Mouse (Mus musculus) limb, embryonic 15.5 days (tissue): ENCODE data around the gene Gcgr. TPM values are rescaled to one million over a fixed set of nuclear protein-coding genes. Genes with fewer than 3 reads are reported as not detected.
A peak's percentile ranks its signal among the peaks of the same experiment; 100 is the strongest.

ENCODE experiments used
- ATAC-seq: fragments of 200-750 bp; cut with Nextera tagmentation; 2 replicates; pipeline ENCODE4 v1.8.0; 2017; ENCODE audit warnings: low read depth, moderate TSS enrichment; ENCODE audit not compliant: insufficient number of reproducible peaks, low FRiP score, low TSS enrichment
- H3K27ac ChIP-seq: fragments of 300-500 bp; sonication (generic); 2 replicates; pipeline ENCODE4 v1.5.1; 2015; ENCODE audit warnings: moderate library complexity, mild to moderate bottlenecking, inconsistent platforms
- H3K27me3 ChIP-seq: fragments of 300-500 bp; sonication (generic); 2 replicates; pipeline ENCODE4 v1.6.1; 2015; ENCODE audit warnings: inconsistent platforms
- H3K36me3 ChIP-seq: fragments of 300-500 bp; sonication (generic); 2 replicates; pipeline ENCODE4 v1.6.1; 2015; ENCODE audit warnings: inconsistent platforms
- H3K4me1 ChIP-seq: fragments of 300-500 bp; sonication (generic); 2 replicates; pipeline ENCODE4 v1.6.1; 2015; ENCODE audit warnings: inconsistent platforms
- H3K4me2 ChIP-seq: fragments of 300-500 bp; sonication (generic); 2 replicates; pipeline ENCODE4 v1.6.1; 2015; ENCODE audit warnings: mild to moderate bottlenecking, inconsistent platforms
- H3K4me3 ChIP-seq: fragments of 300-500 bp; sonication (generic); 2 replicates; pipeline ENCODE4 v1.5.1; 2015; ENCODE audit warnings: mild to moderate bottlenecking, inconsistent platforms
- H3K9ac ChIP-seq: fragments of 300-500 bp; sonication (generic); 2 replicates; pipeline ENCODE4 v1.6.1; 2015; ENCODE audit warnings: inconsistent platforms
- H3K9me3 ChIP-seq: fragments of 300-500 bp; sonication (generic); 2 replicates; pipeline ENCODE4 v1.6.1; 2016; ENCODE audit warnings: inconsistent platforms
- WGBS: fragments of 180-500 bp; shearing (Covaris S2); methylation state at CpG from one replicate; pipeline ENCODE4 v1.1.7; 2015; 5-methylcytosine and 5-hydroxymethylcytosine counted together
- polyA plus RNA-seq: library from polyadenylated mRNA; unstranded; fragments of >200 nt; fragmentation: Nextera tagmentation; extraction: Ambion mirVana; gene quantifications from 2 replicates; pipeline ENCODE4 v1.2.1, GENCODE M21; 2015

Gcgr gene
- polyA plus RNA-seq, 1 experiment from 2014 or later, result 4.4 TPM

DNA sequence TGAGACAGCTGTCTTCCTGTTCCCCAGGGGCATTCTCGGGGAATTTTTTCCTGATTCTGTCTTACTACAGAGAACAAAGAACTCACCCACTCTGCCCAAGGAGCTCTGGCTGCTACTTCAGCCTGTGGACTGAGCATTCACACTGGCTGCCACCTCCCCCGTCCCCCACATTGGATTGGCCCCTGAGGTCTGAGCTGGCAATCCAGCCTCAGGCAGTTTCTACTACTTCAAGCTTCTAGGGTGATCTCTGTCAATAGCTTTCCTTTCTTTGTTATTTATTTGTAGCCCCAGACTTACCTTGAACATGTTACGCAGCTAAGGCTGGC, 37.7 kb upstream of the Gcgr start:
- 18% methylated on average over 3 of the region's 3 CpGs for WGBS
- H3K9ac ChIP-seq, result peak overlapping the region; percentile 12
- H3K4me1 ChIP-seq, result peaks cover 37% of the 10 kb centered on the region
- H3K36me3 ChIP-seq, result peaks cover 49% of the 10 kb centered on the region
- H3K9me3 ChIP-seq, result no peaks in the 10 kb centered on the region
- no peak for ATAC-seq
- no peaks in the 10 kb centered on the region for H3K27me3 ChIP-seq
- H3K27ac ChIP-seq, result 0 out of 2 replicates have a peak overlapping the region, but pooled peaks have one; percentile 85
- peak overlapping the region; percentile 98 for H3K4me2 ChIP-seq
- peak overlapping the region; percentile 83 for H3K4me3 ChIP-seq

GRCm38 (mm10) chr11:120493351-120493750, 37.1 kb upstream of the Gcgr start:
- ATAC-seq, result no peak
- Histone ChIP-seq H3K4me1 (peaks cover 37% of the 10 kb centered on the region), H3K27me3 (no peaks in the 10 kb centered on the region), H3K36me3 (peaks cover 49% of the 10 kb centered on the region), H3K4me3 (peak overlapping the region; percentile 83), H3K4me2 (peak overlapping the region; percentile 98), H3K9ac (no peak overlapping the region), H3K27ac (0 out of 2 replicates have a peak overlapping the region, but pooled peaks have one; percentile 85), H3K9me3 (no peaks in the 10 kb centered on the region)
- 44% methylated on average over 3 of the region's 3 CpGs for WGBS

- H3K4me3 ChIP-seq, result no peak overlapping the region
- no peak overlapping the region for H3K9ac ChIP-seq
- 87% methylated on average over 3 of the region's 3 CpGs for WGBS
- no peak for ATAC-seq
- peaks cover 37% of the 10 kb centered on the region for H3K4me1 ChIP-seq
- H3K36me3 ChIP-seq, result peaks cover 49% of the 10 kb centered on the region
- no peaks in the 10 kb centered on the region for H3K9me3 ChIP-seq
- no peak overlapping the region for H3K4me2 ChIP-seq
- no peak overlapping the region for H3K27ac ChIP-seq
- no peaks in the 10 kb centered on the region for H3K27me3 ChIP-seq
Measured at GRCm38 (mm10) chr11:120493911-120494310, 36.6 kb upstream of the Gcgr start.

DNA sequence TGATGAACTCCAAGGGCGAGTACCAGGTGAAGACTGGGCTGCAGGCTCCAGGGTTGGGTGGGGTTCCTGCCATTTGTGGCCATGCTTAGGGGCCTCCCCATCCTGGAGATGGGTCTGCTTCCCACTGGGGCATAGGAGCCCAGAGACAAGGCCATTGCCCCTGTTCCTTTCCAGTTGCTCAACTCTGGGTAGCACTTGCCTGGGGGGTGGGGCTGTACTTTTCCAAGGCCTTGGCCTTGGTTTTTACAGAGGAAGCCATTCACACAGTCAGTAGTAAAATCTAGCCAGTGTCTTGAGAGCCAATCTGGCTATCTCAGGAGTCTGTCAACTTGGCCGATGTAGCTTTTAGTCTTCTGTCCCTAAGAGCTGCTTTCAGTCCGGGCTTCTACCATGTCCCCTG, 33.1 kb upstream of the Gcgr start:
- WGBS, result 89% methylated on average over 3 of the region's 3 CpGs
- H3K27ac ChIP-seq, result no peak overlapping the region
- H3K4me2 ChIP-seq, result no peak overlapping the region
- no peak for ATAC-seq
- no peaks in the 10 kb centered on the region for H3K27me3 ChIP-seq
- no peaks in the 10 kb centered on the region for H3K9me3 ChIP-seq
- H3K36me3 ChIP-seq, result peaks cover 52% of the 10 kb centered on the region
- H3K4me1 ChIP-seq, result peaks cover 21% of the 10 kb centered on the region
- H3K9ac ChIP-seq, result no peak overlapping the region
- no peak overlapping the region for H3K4me3 ChIP-seq

DNA sequence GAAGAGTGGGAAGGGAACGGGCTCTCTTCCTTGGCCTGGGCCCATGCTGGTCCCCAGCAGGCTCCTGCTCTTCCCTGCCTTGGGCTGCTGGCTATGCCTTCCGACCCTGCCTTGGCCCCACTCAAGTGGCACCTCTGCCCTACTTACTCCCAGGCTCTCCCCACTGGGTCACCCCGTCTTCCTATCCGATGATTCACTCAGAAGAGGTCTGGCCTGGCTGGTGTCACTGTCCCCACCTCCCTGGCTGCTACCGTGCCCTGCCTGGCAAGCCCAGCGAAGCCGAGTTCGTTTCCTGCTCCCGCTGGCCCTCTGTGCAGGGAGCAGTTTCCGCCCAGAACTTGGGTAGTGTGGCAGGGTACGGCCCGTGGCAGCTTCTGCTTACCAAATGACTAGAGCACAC, 32.3 kb upstream of the Gcgr start:
- no peak overlapping the region for H3K9ac ChIP-seq
- H3K4me2 ChIP-seq, result no peak overlapping the region
- H3K36me3 ChIP-seq, result peaks cover 52% of the 10 kb centered on the region
- peaks cover 13% of the 10 kb centered on the region for H3K4me1 ChIP-seq
- no peak for ATAC-seq
- H3K27ac ChIP-seq, result no peak overlapping the region
- H3K4me3 ChIP-seq, result no peak overlapping the region
- 92% methylated on average over 12 of the region's 12 CpGs for WGBS
- no peaks in the 10 kb centered on the region for H3K27me3 ChIP-seq
- no peaks in the 10 kb centered on the region for H3K9me3 ChIP-seq

DNA sequence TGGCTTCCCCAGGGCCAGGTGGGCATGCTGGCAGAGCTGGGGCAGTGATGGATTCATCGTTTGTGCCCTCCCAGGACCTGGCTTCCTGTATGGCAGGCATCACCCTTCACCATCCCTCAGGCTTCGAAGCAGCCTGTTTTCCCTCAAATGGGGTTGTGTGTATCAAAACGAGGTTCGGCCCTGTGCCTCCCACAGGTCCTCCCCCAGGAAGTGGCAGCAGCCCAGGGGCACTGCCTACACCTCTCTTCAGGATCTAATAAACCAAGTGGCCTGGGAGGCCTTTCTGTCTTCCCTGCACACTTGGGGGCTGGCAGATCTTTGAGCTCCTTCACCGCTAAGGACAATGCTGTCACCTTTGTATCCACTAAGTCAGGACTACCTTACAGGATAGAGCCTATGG, 31.6 kb upstream of the Gcgr start:
- no peak for ATAC-seq
- H3K4me3 ChIP-seq, result no peak overlapping the region
- 83% methylated on average over 5 of the region's 5 CpGs for WGBS
- H3K9ac ChIP-seq, result no peak overlapping the region
- H3K36me3 ChIP-seq, result peaks cover 52% of the 10 kb centered on the region
- H3K27ac ChIP-seq, result no peak overlapping the region
- no peaks in the 10 kb centered on the region for H3K9me3 ChIP-seq
- no peaks in the 10 kb centered on the region for H3K27me3 ChIP-seq
- H3K4me2 ChIP-seq, result no peak overlapping the region
- peaks cover 6% of the 10 kb centered on the region for H3K4me1 ChIP-seq

DNA sequence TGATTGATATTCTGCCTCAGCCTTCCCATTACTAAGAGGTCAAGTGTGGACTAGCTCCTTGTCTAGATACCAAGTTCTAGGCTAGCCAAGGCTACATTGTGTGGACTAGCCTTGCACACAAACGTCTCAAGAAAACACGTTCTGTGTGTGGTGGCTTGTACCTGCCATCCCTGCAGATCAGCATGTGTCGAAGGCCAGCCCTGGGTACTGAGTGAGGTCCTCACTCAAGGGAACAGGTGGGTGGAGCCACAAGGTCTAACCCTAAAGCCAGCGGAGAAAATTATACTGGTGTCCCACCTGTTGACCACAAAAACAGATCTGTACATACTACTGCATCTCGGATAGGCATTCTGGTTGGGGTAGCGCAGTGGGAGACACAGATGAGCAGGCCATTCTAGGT, 30.6 kb upstream of the Gcgr start:
- ATAC-seq, result no peak
- H3K36me3 ChIP-seq, result peaks cover 45% of the 10 kb centered on the region
- no peak overlapping the region for H3K4me2 ChIP-seq
- H3K9me3 ChIP-seq, result no peaks in the 10 kb centered on the region
- H3K9ac ChIP-seq, result no peak overlapping the region
- peaks cover 5% of the 10 kb centered on the region for H3K4me1 ChIP-seq
- H3K27me3 ChIP-seq, result no peaks in the 10 kb centered on the region
- no peak overlapping the region for H3K27ac ChIP-seq
- WGBS, result 76% methylated on average over 6 of the region's 6 CpGs
- no peak overlapping the region for H3K4me3 ChIP-seq

DNA sequence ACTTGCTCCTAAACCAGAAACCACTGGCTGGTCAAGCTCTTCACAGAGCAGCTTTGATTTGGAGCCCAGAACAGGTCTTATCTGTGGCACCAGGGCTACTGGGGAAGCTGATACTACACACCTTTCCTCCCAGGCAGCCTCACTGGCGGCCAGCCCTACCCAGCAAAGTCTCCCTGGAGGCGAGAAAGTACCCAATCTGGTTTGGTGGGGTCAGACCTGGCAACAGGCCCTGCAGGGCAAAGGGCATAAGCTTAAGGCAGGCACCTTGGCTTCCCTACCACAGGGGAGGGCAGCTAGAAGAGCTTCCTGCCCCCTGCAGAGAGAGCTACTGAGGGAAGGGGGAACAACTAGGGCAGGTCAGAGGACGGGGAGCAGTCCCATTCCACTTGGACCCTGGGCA, 30.1 kb upstream of the Gcgr start:
- Histone ChIP-seq H3K4me1 (peaks cover 5% of the 10 kb centered on the region), H3K4me2 (no peak overlapping the region), H3K27ac (no peak overlapping the region), H3K27me3 (no peaks in the 10 kb centered on the region), H3K36me3 (peaks cover 40% of the 10 kb centered on the region), H3K4me3 (no peak overlapping the region), H3K9ac (no peak overlapping the region), H3K9me3 (no peaks in the 10 kb centered on the region)
- WGBS, result 13% methylated on average over 3 of the region's 3 CpGs
- no peak for ATAC-seq

DNA sequence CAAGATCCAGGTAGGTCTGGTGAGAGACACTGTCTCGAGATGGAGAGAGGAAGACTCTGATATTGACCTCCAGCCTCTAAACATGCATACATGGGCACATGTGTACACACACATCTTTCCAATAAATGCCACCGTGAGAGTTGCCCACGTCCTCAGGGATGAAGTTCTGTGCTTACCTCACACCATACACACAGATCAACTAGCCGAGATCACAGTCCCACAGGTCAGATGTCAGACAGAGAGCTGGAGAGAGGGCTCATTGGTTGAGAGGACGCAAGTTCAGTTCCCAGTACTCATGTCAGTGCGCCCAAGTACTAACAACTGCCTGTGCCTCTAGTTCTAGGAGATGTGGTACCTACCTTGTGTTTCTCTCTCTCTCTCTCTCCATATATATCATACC, 29.5 kb upstream of the Gcgr start:
- 66% methylated on average over 6 of the region's 6 CpGs for WGBS
- Histone ChIP-seq H3K27ac (no peak overlapping the region), H3K9ac (no peak overlapping the region), H3K27me3 (no peaks in the 10 kb centered on the region), H3K36me3 (peaks cover 34% of the 10 kb centered on the region), H3K4me3 (no peak overlapping the region), H3K4me2 (no peak overlapping the region), H3K9me3 (no peaks in the 10 kb centered on the region), H3K4me1 (peaks cover 5% of the 10 kb centered on the region)
- no peak for ATAC-seq

GRCm38 (mm10) chr11:120501701-120502100, 28.8 kb upstream of the Gcgr start:
- Histone ChIP-seq H3K27me3 (no peaks in the 10 kb centered on the region), H3K27ac (no peak overlapping the region), H3K4me3 (no peak overlapping the region), H3K4me2 (no peak overlapping the region), H3K9ac (no peak overlapping the region), H3K9me3 (no peaks in the 10 kb centered on the region), H3K36me3 (peaks cover 28% of the 10 kb centered on the region), H3K4me1 (peaks cover 5% of the 10 kb centered on the region)
- no peak for ATAC-seq
- 82% methylated on average over 4 of the region's 4 CpGs for WGBS

DNA sequence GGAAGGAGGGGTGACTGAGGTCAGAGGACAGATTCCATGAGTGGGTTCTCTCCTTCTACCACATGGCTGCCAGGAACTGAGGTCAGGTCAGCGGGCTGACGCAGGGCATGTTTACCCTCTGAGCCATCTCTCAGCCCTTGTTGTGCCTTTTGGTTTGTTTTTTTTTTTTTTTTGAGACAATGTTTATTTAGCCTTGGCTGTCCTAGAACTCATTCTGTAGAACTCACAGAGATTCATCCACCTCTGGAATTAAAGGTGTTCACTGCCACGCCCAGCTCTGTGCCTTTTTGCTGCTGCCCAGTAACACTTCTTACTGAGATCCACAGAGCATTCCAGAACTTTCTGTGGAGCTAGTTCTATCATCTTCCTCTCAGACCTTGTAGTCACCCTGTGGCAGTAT, 24.8 kb upstream of the Gcgr start:
- Histone ChIP-seq H3K9me3 (no peaks in the 10 kb centered on the region), H3K4me2 (no peak overlapping the region), H3K9ac (no peak overlapping the region), H3K27ac (no peak overlapping the region), H3K36me3 (no peaks in the 10 kb centered on the region), H3K4me1 (peaks cover 8% of the 10 kb centered on the region; the same call in 1 of the 2 replicates), H3K27me3 (no peaks in the 10 kb centered on the region), H3K4me3 (no peak overlapping the region)
- no peak for ATAC-seq
- 75% methylated on average over 3 of the region's 3 CpGs for whole genome bisulfite sequencing

- no peaks in the 10 kb centered on the region for H3K9me3 ChIP-seq
- H3K4me2 ChIP-seq, result no peak overlapping the region
- H3K4me1 ChIP-seq, result peaks cover 13% of the 10 kb centered on the region; the same call in 1 of the 2 replicates
- H3K4me3 ChIP-seq, result no peak overlapping the region
- H3K27me3 ChIP-seq, result no peaks in the 10 kb centered on the region
- no peak overlapping the region for H3K9ac ChIP-seq
- WGBS, result 52% methylated on average over 4 of the region's 4 CpGs
- no peak for ATAC-seq
- H3K36me3 ChIP-seq, result no peaks in the 10 kb centered on the region
- H3K27ac ChIP-seq, result no peak overlapping the region
Measured at GRCm38 (mm10) chr11:120506899-120507298, 23.6 kb upstream of the Gcgr start.

DNA sequence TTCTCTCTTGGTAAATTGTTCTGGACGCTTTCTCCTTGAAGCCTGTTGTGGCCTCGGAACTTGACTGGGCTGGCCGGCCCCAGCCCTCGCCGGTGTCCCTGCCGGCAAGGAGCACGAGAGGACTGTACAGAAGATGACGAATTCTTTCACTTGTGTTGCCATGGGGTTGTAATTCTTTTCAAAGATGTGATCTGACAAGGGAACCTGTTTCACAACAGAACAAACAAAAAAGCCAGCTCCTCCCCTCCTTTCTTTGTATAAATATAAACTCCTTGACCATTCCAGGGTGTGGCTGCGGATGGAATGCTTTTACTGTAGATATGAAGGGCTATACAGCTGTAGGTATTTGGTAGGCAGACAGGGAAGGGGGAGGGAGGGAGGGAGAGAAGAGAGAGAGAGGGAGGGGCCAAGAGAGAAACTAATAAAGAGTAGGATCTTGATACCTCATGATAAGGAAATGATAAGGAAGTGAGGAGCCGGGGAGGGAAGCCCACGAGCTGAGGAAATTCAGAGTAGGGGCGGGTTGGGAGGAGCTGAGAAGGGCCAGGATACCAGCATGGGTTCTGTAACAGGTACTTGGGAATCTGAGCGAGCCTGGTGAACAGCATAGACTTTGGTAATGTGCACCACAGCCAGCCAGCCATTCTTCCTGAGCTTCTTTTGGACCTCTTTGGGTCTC, 22.7 kb upstream of the Gcgr start:
- Histone ChIP-seq H3K4me3 (no peak overlapping the region), H3K36me3 (no peaks in the 10 kb centered on the region), H3K4me2 (no peak overlapping the region), H3K9ac (no peak overlapping the region), H3K27me3 (no peaks in the 10 kb centered on the region), H3K9me3 (no peaks in the 10 kb centered on the region), H3K27ac (no peak overlapping the region), H3K4me1 (peaks cover 13% of the 10 kb centered on the region; the same call in 1 of the 2 replicates)
- no peak for ATAC-seq
- 68% methylated on average over 13 of the region's 13 CpGs for WGBS
